Mouse (Mus musculus) intestine, postnatal 0 days (tissue): ENCODE data around the gene Ctrb1. TPM values are rescaled to one million over a fixed set of nuclear protein-coding genes. Genes with fewer than 3 reads are reported as not detected.

Source experiments
- ATAC-seq: fragments of 200-750 bp; cut with Nextera tagmentation; 2 replicates; pipeline ENCODE4 v1.8.0; 2017; ENCODE audit warnings: mild to moderate bottlenecking, moderate TSS enrichment, moderate library complexity
- H3K27ac ChIP-seq: fragments of 300-500 bp; sonication (generic); 2 replicates; pipeline ENCODE4 v1.5.1; 2014; ENCODE audit warnings: mild to moderate bottlenecking, low read depth, low read length, moderate library complexity
- H3K27me3 ChIP-seq: fragments of 300-500 bp; sonication (generic); replicated peaks from 2 replicates; pipeline ENCODE4 v1.6.1; 2014; ENCODE audit warnings: low read length, mixed read lengths; ENCODE audit not compliant: control insufficient read depth, insufficient read depth
- H3K36me3 ChIP-seq: fragments of 300-500 bp; sonication (generic); 2 replicates; pipeline ENCODE4 v1.6.1; 2014; ENCODE audit warnings: mild to moderate bottlenecking, moderate library complexity; ENCODE audit not compliant: control insufficient read depth, insufficient read depth
- H3K4me1 ChIP-seq: fragments of 300-500 bp; sonication (generic); replicated peaks from 2 replicates; pipeline ENCODE4 v1.6.1; 2014; ENCODE audit warnings: antibody characterized with exemption, low read length, mixed read lengths; ENCODE audit not compliant: control insufficient read depth, insufficient read depth
- H3K4me2 ChIP-seq: fragments of 300-500 bp; sonication (generic); replicated peaks from 2 replicates; pipeline ENCODE4 v1.6.1; 2014; ENCODE audit warnings: low read depth, mild to moderate bottlenecking, moderate library complexity
- H3K4me3 ChIP-seq: fragments of 300-500 bp; sonication (generic); 2 replicates; pipeline ENCODE4 v1.5.1; 2014; ENCODE audit warnings: low read depth, low read length
- H3K9ac ChIP-seq: fragments of 300-500 bp; sonication (generic); 2 replicates; pipeline ENCODE4 v1.6.1; 2014; ENCODE audit warnings: mild to moderate bottlenecking, low read depth, low read length
- H3K9me3 ChIP-seq: fragments of 300-500 bp; sonication (generic); 2 replicates; pipeline ENCODE4 v1.6.1; 2016; ENCODE audit warnings: mixed run types; ENCODE audit not compliant: control insufficient read depth
- CTCF ChIP-seq: sonication (generic); IDR thresholded peaks from 2 replicates; pipeline ENCODE4 v1.5.1; 2016; ENCODE audit warnings: low read depth, mild to moderate bottlenecking, control low read depth, antibody characterized with exemption, moderate library complexity
- WGBS: fragments of 180-500 bp; shearing (Covaris S2); extraction: QIAGEN DNeasy Blood & Tissue Kit; methylation state at CpG from one replicate; pipeline ENCODE4 v1.1.7; 2014; 5-methylcytosine and 5-hydroxymethylcytosine counted together
- polyA plus RNA-seq: library from polyadenylated mRNA; unstranded; fragments of >200 nt; fragmentation: Nextera tagmentation; extraction: Ambion mirVana; gene quantifications from 2 replicates; pipeline ENCODE4 v1.2.1, GENCODE M21; 2015

Gene Ctrb1
- polyA plus RNA-seq, 1 experiment from 2014 or later = 75.8 TPM

GRCm38 (mm10) chr8:111676237-111676636, 14.6 kb downstream of the Ctrb1 start:
- peak; percentile 58 for TF ChIP-seq CTCF
- Histone ChIP-seq H3K4me2 (no peak overlapping the region), H3K4me3 (no peak overlapping the region), H3K9me3 (no peaks in the 10 kb centered on the region), H3K36me3 (peaks cover 4% of the 10 kb centered on the region; the same call in 1 of the 2 replicates), H3K4me1 (no peaks in the 10 kb centered on the region), H3K27me3 (no peaks in the 10 kb centered on the region), H3K9ac (no peak overlapping the region), H3K27ac (no peak overlapping the region)
- 73% methylated on average over 8 of the region's 8 CpGs for WGBS
- ATAC-seq = no peak

- Histone ChIP-seq H3K4me1 (no peaks in the 10 kb centered on the region), H3K27me3 (no peaks in the 10 kb centered on the region), H3K36me3 (peaks cover 37% of the 10 kb centered on the region), H3K9ac (no peak overlapping the region), H3K27ac (no peak overlapping the region), H3K4me3 (no peak overlapping the region), H3K9me3 (no peaks in the 10 kb centered on the region), H3K4me2 (no peak overlapping the region)
- WGBS = 89% methylated on average over 2 of the region's 2 CpGs
- ATAC-seq = no peak
- TF ChIP-seq CTCF = no peak
These were observed 24.1 kb downstream of the Ctrb1 start for GRCm38 (mm10) chr8:111666751-111667150.

DNA sequence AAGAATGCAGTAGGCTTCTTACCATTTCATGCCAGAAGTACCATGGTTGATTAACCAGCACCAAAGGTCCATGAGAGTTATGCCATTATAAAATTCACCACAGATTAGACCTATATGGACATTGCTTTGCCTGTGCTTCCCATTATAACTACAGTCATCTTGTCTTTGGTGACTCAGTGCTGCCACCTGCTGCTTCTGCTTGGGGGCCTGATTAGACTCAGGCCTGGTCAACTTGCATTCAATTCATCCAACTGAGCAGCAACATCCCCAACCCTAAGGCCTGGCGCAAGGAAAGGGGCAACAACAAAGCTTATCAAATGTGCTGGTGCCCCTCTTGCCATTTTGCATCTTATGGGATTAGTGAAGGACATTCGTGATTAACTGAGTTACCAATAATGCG, 28.3 kb downstream of the Ctrb1 start:
- 0 out of 2 replicates have a peak, but pooled peaks have one; percentile 34 for ATAC-seq
- Histone ChIP-seq H3K36me3 (peaks cover 15% of the 10 kb centered on the region; the same call in 1 of the 2 replicates), H3K4me3 (no peak overlapping the region)

GRCm38 (mm10) chr8:111658819-111659423, 31.9 kb downstream of the Ctrb1 start:
- Histone ChIP-seq H3K9ac (no peak overlapping the region), H3K9me3 (no peaks in the 10 kb centered on the region), H3K27ac (peak overlapping the region; percentile 46), H3K4me3 (no peak overlapping the region), H3K4me1 (peaks cover 6% of the 10 kb centered on the region; the same call in 1 of the 2 replicates), H3K27me3 (no peaks in the 10 kb centered on the region), H3K36me3 (peaks cover 8% of the 10 kb centered on the region; the same call in 1 of the 2 replicates), H3K4me2 (no peak overlapping the region)
- TF ChIP-seq CTCF = no peak
- peak; percentile 73 for ATAC-seq
- 47% methylated on average over 6 of the region's 6 CpGs for WGBS

More for the DNA sequence above, 28.3 kb downstream of the Ctrb1 start:
- Histone ChIP-seq H3K27ac (no peak overlapping the region), H3K27me3 (no peaks in the 10 kb centered on the region), H3K9me3 (no peaks in the 10 kb centered on the region), H3K4me1 (peaks cover 6% of the 10 kb centered on the region; the same call in 1 of the 2 replicates), H3K4me2 (no peak overlapping the region), H3K9ac (no peak overlapping the region)
- peak; percentile 94 for TF ChIP-seq CTCF
- 91% methylated on average over 3 of the region's 3 CpGs for WGBS

- Histone ChIP-seq H3K27ac (no peak overlapping the region), H3K4me3 (no peak overlapping the region), H3K4me1 (peaks cover 6% of the 10 kb centered on the region; the same call in 1 of the 2 replicates), H3K27me3 (no peaks in the 10 kb centered on the region), H3K36me3 (peaks cover 8% of the 10 kb centered on the region; the same call in 1 of the 2 replicates), H3K9ac (no peak overlapping the region), H3K4me2 (no peak overlapping the region), H3K9me3 (no peaks in the 10 kb centered on the region)
- ATAC-seq = no peak
- TF ChIP-seq CTCF = no peak
- 69% methylated on average over 1 of the region's 1 CpGs for WGBS
These were observed 33.4 kb downstream of the Ctrb1 start for GRCm38 (mm10) chr8:111657312-111657854.

- H3K27me3 ChIP-seq = no peaks in the 10 kb centered on the region
- H3K4me3 ChIP-seq = no peak overlapping the region
- no peak overlapping the region for H3K4me2 ChIP-seq
- H3K36me3 ChIP-seq = no peaks in the 10 kb centered on the region
- H3K4me1 ChIP-seq = peaks cover 4% of the 10 kb centered on the region; the same call in 1 of the 2 replicates
- TF ChIP-seq CTCF = no peak
- H3K9me3 ChIP-seq = no peaks in the 10 kb centered on the region
- no peak overlapping the region for H3K27ac ChIP-seq
- H3K9ac ChIP-seq = no peak overlapping the region
- ATAC-seq = peak; percentile 64; the same call in 1 of the 2 replicates
- 67% methylated on average over 2 of the region's 2 CpGs for WGBS
These were observed 37.3 kb downstream of the Ctrb1 start for GRCm38 (mm10) chr8:111653524-111653923.
